Mouse (Mus musculus) c-Kit-positive CD71-positive TER-119-positive erythroid progenitor cells, embryonic 14.5 days (primary cell): Measurements from ENCODE around the gene Ddit4.
"Not testable (repeated sequence)": the region's sequence is repeated elsewhere in the genome, so short reads cannot be mapped to it uniquely, and the experiment has no call there.

Experiments
- DNase-seq: peaks from one replicate; pipeline ENCODE4 v3.0.0-alpha.2; 2013; ENCODE audit warnings: low spot score

Gene Ddit4

GRCm38 (mm10) chr10:59951211-59952151 is at the start of gene Ddit4:
Gene Ddit4, minus strand, starts transcription at chr10:59951834.
- DNase-seq = peak; percentile 95

GRCm38 (mm10) chr10:59999057-59999456 is 47.4 kb upstream of the Ddit4 start:
- DNase-seq = no peak

GRCm38 (mm10) chr10:59997591-59997990 is 46.0 kb upstream of the Ddit4 start:
- peak; percentile 75 for DNase-seq

GRCm38 (mm10) chr10:59995889-59996288 is 44.3 kb upstream of the Ddit4 start:
- DNase-seq = no peak

GRCm38 (mm10) chr10:59993813-59994212 is 42.2 kb upstream of the Ddit4 start:
- not testable (repeated sequence) for DNase-seq

- DNase-seq = no peak
Measured at GRCm38 (mm10) chr10:59992024-59992423, 40.4 kb upstream of the Ddit4 start.

GRCm38 (mm10) chr10:59991262-59991880 is 39.7 kb upstream of the Ddit4 start:
- DNase-seq = no peak

GRCm38 (mm10) chr10:59990393-59990792 is 38.8 kb upstream of the Ddit4 start:
- DNase-seq = no peak

- DNase-seq = no peak
Measured at GRCm38 (mm10) chr10:59988036-59988435, 36.4 kb upstream of the Ddit4 start.

GRCm38 (mm10) chr10:59982379-59982873 is 30.8 kb upstream of the Ddit4 start:
- DNase-seq = no peak

GRCm38 (mm10) chr10:59981792-59982191 is 30.2 kb upstream of the Ddit4 start:
- DNase-seq = no peak

GRCm38 (mm10) chr10:59981336-59981735 is 29.7 kb upstream of the Ddit4 start:
- no peak for DNase-seq

- DNase-seq = no peak
Measured at GRCm38 (mm10) chr10:59980815-59981244, 29.2 kb upstream of the Ddit4 start.

- DNase-seq = no peak
Measured at GRCm38 (mm10) chr10:59978873-59979743, 27.5 kb upstream of the Ddit4 start.

GRCm38 (mm10) chr10:59978401-59978800 is 26.8 kb upstream of the Ddit4 start:
- DNase-seq = no peak

- no peak for DNase-seq
Measured at GRCm38 (mm10) chr10:59977715-59978343, 26.2 kb upstream of the Ddit4 start.

- no peak for DNase-seq
Measured at GRCm38 (mm10) chr10:59977141-59977540, 25.5 kb upstream of the Ddit4 start.

- no peak for DNase-seq
Measured at GRCm38 (mm10) chr10:59974786-59975185, 23.2 kb upstream of the Ddit4 start.

GRCm38 (mm10) chr10:59974191-59974664 is 22.6 kb upstream of the Ddit4 start:
- DNase-seq = no peak

- no peak for DNase-seq
Measured at GRCm38 (mm10) chr10:59973400-59973799, 21.8 kb upstream of the Ddit4 start.

- DNase-seq = no peak
Measured at GRCm38 (mm10) chr10:59972999-59973398, 21.4 kb upstream of the Ddit4 start.
